Mouse (Mus musculus): ENCODE data around the gene Prr9. TPM values are rescaled to one million over a fixed set of nuclear protein-coding genes. Genes with fewer than 3 reads are reported as not detected.

The Prr9 gene
- polyA plus RNA-seq, 1 experiment = not detected

DNA sequence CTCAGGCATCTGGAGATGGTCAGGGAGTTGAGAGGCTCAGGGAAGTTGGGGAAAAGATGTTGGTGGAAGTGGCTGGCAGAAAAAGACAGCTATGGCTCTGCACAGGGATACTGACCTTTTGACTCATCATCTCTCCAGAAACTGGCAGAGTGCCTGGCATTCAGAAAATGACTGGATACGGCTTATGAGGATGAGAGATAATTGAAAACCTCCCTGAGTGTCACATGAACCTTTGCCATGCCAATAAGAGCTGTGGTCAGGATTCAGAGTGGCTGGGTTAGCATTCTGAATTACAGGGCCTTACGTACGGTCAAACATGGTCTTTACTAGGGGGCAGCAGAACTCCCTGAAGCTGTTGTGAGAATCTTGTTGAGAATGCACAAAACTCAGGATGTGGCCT, 2.8 kb downstream of the Prr9 start:
- 95% methylated on average over 3 of the region's 3 CpGs for WGBS
- Histone ChIP-seq H3K36me3 (ENCODE audit: control insufficient read depth, insufficient read depth, low read length) (no peaks in the 10 kb centered on the region), H3K27me3 (ENCODE audit: control insufficient read depth, insufficient read depth, low read length) (no peaks in the 10 kb centered on the region), H3K4me3 (ENCODE audit: control insufficient read depth, insufficient read depth, low read length) (no peak overlapping the region), H3K27ac (ENCODE audit: control insufficient read depth, insufficient read depth, low read length) (no peak overlapping the region), H3K4me1 (replicated peaks; ENCODE audit: control insufficient read depth, insufficient read depth, low read length) (no peaks in the 10 kb centered on the region)
- no peak for TF ChIP-seq CTCF (IDR thresholded peaks at IDR 0.05; ENCODE audit: borderline replicate concordance, control insufficient read depth, extremely low read depth, insufficient read depth, low read length, poor library complexity)
- no peak for TF ChIP-seq POLR2A (IDR thresholded peaks at IDR 0.05; ENCODE audit: control insufficient read depth, extremely low read depth, insufficient read depth, low read length, poor library complexity)
- DNase-seq = no peak

GRCm38 (mm10) chr3:92117930-92118329, 5.8 kb downstream of the Prr9 start:
- Histone ChIP-seq H3K27ac (ENCODE audit: control insufficient read depth, insufficient read depth, low read length) (no peak overlapping the region), H3K4me3 (ENCODE audit: control insufficient read depth, insufficient read depth, low read length) (no peak overlapping the region), H3K4me1 (replicated peaks; ENCODE audit: control insufficient read depth, insufficient read depth, low read length) (no peaks in the 10 kb centered on the region), H3K27me3 (ENCODE audit: control insufficient read depth, insufficient read depth, low read length) (no peaks in the 10 kb centered on the region), H3K36me3 (ENCODE audit: control insufficient read depth, insufficient read depth, low read length) (no peaks in the 10 kb centered on the region)
- no peak for DNase-seq
- 37% methylated on average over 3 of the region's 3 CpGs for WGBS
- TF ChIP-seq POLR2A (IDR thresholded peaks at IDR 0.05; ENCODE audit: control insufficient read depth, extremely low read depth, insufficient read depth, low read length, poor library complexity) = no peak

DNA sequence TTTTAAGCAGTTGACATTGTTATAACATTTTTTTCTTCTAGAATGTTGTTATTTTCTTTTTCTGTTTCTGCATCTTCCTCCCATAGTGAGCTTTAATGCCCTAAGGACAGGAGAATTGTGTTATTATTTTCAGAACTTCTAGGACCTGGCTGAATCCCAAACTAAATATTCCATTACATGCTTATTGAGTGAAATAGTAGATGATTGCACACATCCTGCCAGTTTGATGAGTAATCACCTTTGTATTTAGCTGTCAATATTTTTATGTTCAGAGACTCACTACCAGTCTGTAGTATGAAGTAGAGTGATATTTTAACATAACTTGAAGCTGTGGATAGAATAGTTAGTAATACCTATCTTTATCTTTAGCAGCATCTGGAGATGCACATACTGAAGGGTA, 12.2 kb downstream of the Prr9 start:
- Histone ChIP-seq H3K27me3 (ENCODE audit: control insufficient read depth, insufficient read depth, low read length) (no peaks in the 10 kb centered on the region), H3K27ac (ENCODE audit: control insufficient read depth, insufficient read depth, low read length) (no peak overlapping the region), H3K36me3 (ENCODE audit: control insufficient read depth, insufficient read depth, low read length) (no peaks in the 10 kb centered on the region), H3K4me1 (replicated peaks; ENCODE audit: control insufficient read depth, insufficient read depth, low read length) (no peaks in the 10 kb centered on the region), H3K4me3 (ENCODE audit: control insufficient read depth, insufficient read depth, low read length) (no peak overlapping the region)
- TF ChIP-seq POLR2A (IDR thresholded peaks at IDR 0.05; ENCODE audit: control insufficient read depth, extremely low read depth, insufficient read depth, low read length, poor library complexity) = no peak
- TF ChIP-seq CTCF (IDR thresholded peaks at IDR 0.05; ENCODE audit: borderline replicate concordance, control insufficient read depth, extremely low read depth, insufficient read depth, low read length, poor library complexity) = no peak
- no peak for DNase-seq

- Histone ChIP-seq H3K27ac (ENCODE audit: control insufficient read depth, insufficient read depth, low read length) (no peak overlapping the region), H3K4me1 (replicated peaks; ENCODE audit: control insufficient read depth, insufficient read depth, low read length) (no peaks in the 10 kb centered on the region), H3K27me3 (ENCODE audit: control insufficient read depth, insufficient read depth, low read length) (no peaks in the 10 kb centered on the region), H3K4me3 (ENCODE audit: control insufficient read depth, insufficient read depth, low read length) (no peak overlapping the region), H3K36me3 (ENCODE audit: control insufficient read depth, insufficient read depth, low read length) (no peaks in the 10 kb centered on the region)
- DNase-seq = no peak
- no peak for TF ChIP-seq CTCF (IDR thresholded peaks at IDR 0.05; ENCODE audit: borderline replicate concordance, control insufficient read depth, extremely low read depth, insufficient read depth, low read length, poor library complexity)
- no peak for TF ChIP-seq POLR2A (IDR thresholded peaks at IDR 0.05; ENCODE audit: control insufficient read depth, extremely low read depth, insufficient read depth, low read length, poor library complexity)
Measured at GRCm38 (mm10) chr3:92110790-92111189, 13.0 kb downstream of the Prr9 start.

- TF ChIP-seq CTCF (IDR thresholded peaks at IDR 0.05; ENCODE audit: borderline replicate concordance, control insufficient read depth, extremely low read depth, insufficient read depth, low read length, poor library complexity) (no peak), POLR2A (IDR thresholded peaks at IDR 0.05; ENCODE audit: control insufficient read depth, extremely low read depth, insufficient read depth, low read length, poor library complexity) (no peak)
- Histone ChIP-seq H3K36me3 (ENCODE audit: control insufficient read depth, insufficient read depth, low read length) (no peaks in the 10 kb centered on the region), H3K27me3 (ENCODE audit: control insufficient read depth, insufficient read depth, low read length) (no peaks in the 10 kb centered on the region), H3K4me1 (replicated peaks; ENCODE audit: control insufficient read depth, insufficient read depth, low read length) (no peaks in the 10 kb centered on the region), H3K4me3 (ENCODE audit: control insufficient read depth, insufficient read depth, low read length) (no peak overlapping the region), H3K27ac (ENCODE audit: control insufficient read depth, insufficient read depth, low read length) (no peak overlapping the region)
- no peak for DNase-seq
- WGBS = 13% methylated on average over 6 of the region's 6 CpGs
Measured at GRCm38 (mm10) chr3:92106582-92106981, 17.2 kb downstream of the Prr9 start.

- H3K4me1 ChIP-seq (replicated peaks; ENCODE audit: control insufficient read depth, insufficient read depth, low read length) = peaks cover 6% of the 10 kb centered on the region; the same call in 1 of the 2 replicates
- H3K27me3 ChIP-seq (ENCODE audit: control insufficient read depth, insufficient read depth, low read length) = peaks cover 20% of the 10 kb centered on the region
- no peaks in the 10 kb centered on the region for H3K36me3 ChIP-seq (ENCODE audit: control insufficient read depth, insufficient read depth, low read length)
- H3K27ac ChIP-seq (ENCODE audit: control insufficient read depth, insufficient read depth, low read length) = no peak within 1 kb of the TSS
- 89% methylated on average over 2 of the region's 2 CpGs for WGBS
- TF ChIP-seq POLR2A (IDR thresholded peaks at IDR 0.05; ENCODE audit: control insufficient read depth, extremely low read depth, insufficient read depth, low read length, poor library complexity) (no peak), CTCF (IDR thresholded peaks at IDR 0.05; ENCODE audit: borderline replicate concordance, control insufficient read depth, extremely low read depth, insufficient read depth, low read length, poor library complexity) (no peak)
- DNase-seq = no peak
- H3K4me3 ChIP-seq (ENCODE audit: control insufficient read depth, insufficient read depth, low read length) = no peak within 1 kb of the TSS
Measured at GRCm38 (mm10) chr3:92083042-92083441, 40.7 kb downstream of the Prr9 start, which contains the start of gene Lor. Gene Lor (minus strand): TSS chr3:92083142.

GRCm38 (mm10) chr3:92081285-92081931, 42.3 kb downstream of the Prr9 start:
- Histone ChIP-seq H3K27ac (ENCODE audit: control insufficient read depth, insufficient read depth, low read length) (no peak overlapping the region), H3K36me3 (ENCODE audit: control insufficient read depth, insufficient read depth, low read length) (no peaks in the 10 kb centered on the region), H3K27me3 (ENCODE audit: control insufficient read depth, insufficient read depth, low read length) (peaks cover 20% of the 10 kb centered on the region), H3K4me3 (ENCODE audit: control insufficient read depth, insufficient read depth, low read length) (peak overlapping the region; percentile 15; the same call in 1 of the 2 replicates), H3K4me1 (replicated peaks; ENCODE audit: control insufficient read depth, insufficient read depth, low read length) (peaks cover 6% of the 10 kb centered on the region; the same call in 1 of the 2 replicates)
- TF ChIP-seq CTCF (IDR thresholded peaks at IDR 0.05; ENCODE audit: borderline replicate concordance, control insufficient read depth, extremely low read depth, insufficient read depth, low read length, poor library complexity) (no peak), POLR2A (IDR thresholded peaks at IDR 0.05; ENCODE audit: control insufficient read depth, extremely low read depth, insufficient read depth, low read length, poor library complexity) (no peak)
- peak; percentile 2 for DNase-seq
- WGBS = 3% methylated on average over 72 of the region's 76 CpGs

Data from thymus, adult 2 months (tissue).